Comparison of ENCODE assay signal across 12 mouse cellular contexts in genomic region chr10:105571019-105571418, GRCm38 (mm10). TPM values are rescaled to one million over a fixed set of nuclear protein-coding genes. Genes with fewer than 3 reads are reported as not detected.
DNase-seq lines count a peak whose midpoint lies in the region; ATAC-seq and TF ChIP-seq lines count a peak whose summit lies in the region.
"Had no signal": no experiment of that assay in that cellular context is flagged by ENCODE, and none has a peak within 500 bp of the region (broad histone marks: within the 10 kb centered on the region; RNA-seq: fewer than 3 reads in every experiment).

No protein-coding gene starts in this region.

- H3K36me3 ChIP-seq in kidney, embryonic 15.5 days: 0 out of 2 replicates have a peak, but pooled peaks cover 3% of the 10 kb centered on the region
- H3K36me3 ChIP-seq in hindbrain, postnatal 0 days (ENCODE audit: insufficient read depth, low read length): no peaks in the 10 kb centered on the region
- H3K36me3 ChIP-seq in midbrain, embryonic 16.5 days (ENCODE audit: control insufficient read depth, insufficient read depth, low read length): no peaks in the 10 kb centered on the region
- H3K36me3 ChIP-seq: liver, embryonic 12.5 days had no signal

- H3K4me1 ChIP-seq in kidney, embryonic 15.5 days: peaks cover 22% of the 10 kb centered on the region
- no peaks in the 10 kb centered on the region; the same call in 1 of the 2 replicates for H3K4me1 ChIP-seq in hindbrain, postnatal 0 days (ENCODE audit: insufficient read depth, low read length)
- H3K4me1 ChIP-seq in midbrain, embryonic 16.5 days (ENCODE audit: control insufficient read depth, insufficient read depth, low read length): peaks cover 22% of the 10 kb centered on the region

- H3K27me3 ChIP-seq in kidney, embryonic 15.5 days: no peaks in the 10 kb centered on the region
- H3K27me3 ChIP-seq in hindbrain, postnatal 0 days (ENCODE audit: insufficient read depth, low read length): no peaks in the 10 kb centered on the region
- no peaks in the 10 kb centered on the region for H3K27me3 ChIP-seq in midbrain, embryonic 16.5 days (ENCODE audit: control insufficient read depth, insufficient read depth, low read depth, low read length)

- no peaks in the 10 kb centered on the region for H3K9me3 ChIP-seq in kidney, embryonic 15.5 days (replicated peaks)
- H3K9me3 ChIP-seq in hindbrain, postnatal 0 days (ENCODE audit: low read length): no peaks in the 10 kb centered on the region
- no peaks in the 10 kb centered on the region for H3K9me3 ChIP-seq in midbrain, embryonic 16.5 days (replicated peaks; ENCODE audit: control insufficient read depth, low read length, poor library complexity, severe bottlenecking)
- H3K9me3 ChIP-seq: liver, embryonic 12.5 days had no signal

- DNase-seq in cerebellum, adult 9-10 months: peak; percentile 32
- no peak for DNase-seq in cerebellum, adult 11 months
- DNase-seq in kidney, adult 18-20 months: no peak
- no peak for DNase-seq in hindbrain, postnatal 0 days (ENCODE audit: low spot score)
- DNase-seq in heart, adult 8-10 months (ENCODE audit: low spot score): no peak
- DNase-seq in layer of hippocampus, postnatal 10 days (ENCODE audit: low spot score in 2 of 2): no peak
- DNase-seq: right cerebral cortex, postnatal 4 days had no signal

- ATAC-seq in kidney, embryonic 15.5 days (replicated peaks; ENCODE audit: low FRiP score): no peak
- no peak for ATAC-seq in hindbrain, postnatal 0 days
- ATAC-seq in midbrain, embryonic 16.5 days: no peak
- ATAC-seq: inflammation-experienced regulatory T-cells, adult 6 months; liver, embryonic 12.5 days had no signal

- 57% methylated on average over 8 of the region's 8 CpGs for WGBS in kidney, embryonic 15.5 days
- 59% methylated on average over 8 of the region's 8 CpGs for WGBS in hindbrain, postnatal 0 days
- 66% methylated on average over 8 of the region's 8 CpGs for WGBS in midbrain, embryonic 16.5 days

- no peak overlapping the region for H3K27ac ChIP-seq in kidney, embryonic 15.5 days
- no peak overlapping the region for H3K27ac ChIP-seq in hindbrain, postnatal 0 days
- H3K27ac ChIP-seq in midbrain, embryonic 16.5 days (ENCODE audit: low read length): no peak overlapping the region
- H3K27ac ChIP-seq: liver, embryonic 12.5 days; macrophage had no signal

- H3K9ac ChIP-seq in kidney, embryonic 15.5 days: no peak overlapping the region
- no peak overlapping the region for H3K9ac ChIP-seq in hindbrain, postnatal 0 days (replicated peaks; ENCODE audit: low read length)
- H3K9ac ChIP-seq in midbrain, embryonic 16.5 days (ENCODE audit: low read depth, low read length): no peak overlapping the region
- H3K9ac ChIP-seq: liver, embryonic 12.5 days had no signal

- peak overlapping the region; percentile 18; the same call in 1 of the 2 replicates for H3K4me2 ChIP-seq in kidney, embryonic 15.5 days
- peak overlapping the region; percentile 81 for H3K4me2 ChIP-seq in hindbrain, postnatal 0 days (ENCODE audit: low read depth, low read length)
- peak overlapping the region; percentile 12 for H3K4me2 ChIP-seq in midbrain, embryonic 16.5 days (ENCODE audit: low read length)

- no peak for TF ChIP-seq CTCF in hindbrain, postnatal 0 days (IDR thresholded peaks at IDR 0.05; ENCODE audit: low read depth)

- H3K4me3 ChIP-seq in kidney, embryonic 15.5 days (replicated peaks): no peak overlapping the region
- peak overlapping the region; percentile 58 for H3K4me3 ChIP-seq in hindbrain, postnatal 0 days (ENCODE audit: low read length)
- H3K4me3 ChIP-seq in midbrain, embryonic 16.5 days (ENCODE audit: low read depth, low read length): no peak overlapping the region
- H3K4me3 ChIP-seq: liver, embryonic 12.5 days had no signal

RNA-seq across cellular contexts. Expression of gene Tmtc2, which starts 3.2 kb away (rescaled TPM):
- 9.9 and 10.8 TPM in 2 replicates for polyA plus RNA-seq in kidney, embryonic 15.5 days (2015; fragmentation: Nextera tagmentation; extraction: Ambion mirVana)
- 19.3 and 19.4 TPM in 2 replicates for total RNA-seq in hindbrain, postnatal 0 days (2014; rRNA removed)
- 7.6 and 8.2 TPM in 2 replicates for polyA plus RNA-seq in hindbrain, postnatal 0 days (2015; fragmentation: Nextera tagmentation; extraction: Ambion mirVana)
- 6.4 and 8.2 TPM in 2 replicates for polyA plus RNA-seq in midbrain, embryonic 16.5 days (2015; fragmentation: Nextera tagmentation; extraction: Ambion mirVana)
- total RNA-seq in heart, adult 8-10 months (2022): 1 to 10 TPM; 3.4 to 6.5 (median 4.2) TPM
- total RNA-seq in layer of hippocampus, postnatal 10 days (2021): 10 to 100 TPM; 10.7 to 11.0 TPM

Comparison
In these comparisons a context has a peak if more than half of its experiments do, and no peak if none do; other contexts are left out.
1. H3K4me2 ChIP-seq: peak in every context shown above with its lines; median percentile 81 in hindbrain, postnatal 0 days; 18 in kidney, embryonic 15.5 days; 12 in midbrain, embryonic 16.5 days.